Mouse (Mus musculus): ENCODE measurements around the gene Angptl1.

Angptl1 gene

DNA sequence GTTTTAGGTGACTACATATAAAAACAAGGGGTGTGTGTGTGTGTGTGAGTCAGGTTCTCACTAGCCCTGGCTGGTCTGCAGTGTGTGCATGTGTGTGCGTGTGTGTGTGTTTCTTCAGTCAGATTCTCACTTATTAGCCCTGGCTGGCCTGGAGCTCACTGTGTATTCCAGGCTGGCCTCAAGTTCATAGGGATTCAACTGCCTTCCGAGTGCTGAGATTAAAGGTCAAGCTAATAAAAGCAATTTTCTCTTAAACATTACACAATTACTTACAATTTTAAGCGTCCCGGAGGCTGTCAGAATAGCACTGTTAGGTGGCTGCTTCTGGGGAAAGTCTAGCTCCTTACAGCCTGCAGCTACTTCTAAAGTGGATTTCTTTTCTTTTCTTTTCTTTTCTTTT lies at the start of gene Angptl1:
TSS of gene Angptl1 (plus strand) at position 386 of the 400 bp plus-strand sequence.
- no peak for DNase-seq (ENCODE audit: extremely low spot score, low spot score)

DNA sequence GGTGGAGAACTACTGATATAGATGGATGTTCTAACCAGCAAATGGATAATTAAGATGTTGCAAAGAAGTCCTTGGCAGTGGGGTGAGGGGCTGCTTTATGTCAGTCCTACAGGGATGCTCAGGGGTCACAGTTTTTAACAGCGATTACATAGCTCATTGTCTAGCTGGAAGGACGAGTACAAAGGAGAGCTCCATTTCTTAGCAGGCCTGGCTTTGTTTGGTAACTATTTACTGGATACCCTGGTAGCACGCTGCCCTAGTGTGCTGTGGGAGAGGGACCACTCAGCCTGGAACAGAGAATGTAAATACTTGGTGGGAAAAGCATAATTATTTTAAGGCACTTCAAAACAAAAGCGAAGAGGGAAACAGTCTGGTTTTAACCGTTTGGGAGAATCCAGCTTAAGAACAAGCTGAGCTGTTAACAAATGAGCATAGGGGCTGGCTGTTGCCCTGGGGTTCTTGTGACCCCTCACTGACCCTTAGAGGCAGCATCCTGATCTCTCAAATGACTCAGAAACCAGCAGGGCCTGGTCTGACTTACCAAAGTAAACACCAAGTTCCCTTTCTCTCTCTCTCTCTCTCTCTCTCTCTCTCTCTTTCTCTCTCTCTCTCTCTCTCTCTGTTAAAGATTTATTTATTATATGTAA lies 48.4 kb upstream of the Angptl1 start:
- DNase-seq (ENCODE audit: extremely low spot score, low spot score) = peak; percentile 67

DNA sequence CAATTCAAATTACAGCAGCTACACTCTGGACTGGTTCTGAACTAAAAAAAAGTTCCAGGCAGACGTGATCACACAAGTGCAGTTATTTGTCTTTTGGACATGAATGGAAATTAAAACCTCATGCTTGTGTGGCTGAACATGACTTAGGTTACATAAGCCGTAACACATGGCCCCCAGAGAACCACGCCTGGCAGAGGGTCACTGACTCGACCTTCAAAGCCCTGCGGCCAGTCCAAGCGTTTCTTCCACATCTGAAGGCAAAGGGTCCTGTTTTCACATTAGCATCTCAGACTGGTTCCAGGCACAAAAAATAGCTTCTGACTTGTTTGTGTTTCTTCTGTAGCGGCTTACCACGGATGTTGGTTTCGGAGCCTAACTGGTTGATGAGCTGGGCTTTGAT lies 42.1 kb upstream of the Angptl1 start:
- DNase-seq (ENCODE audit: extremely low spot score, low spot score) = no peak

DNA sequence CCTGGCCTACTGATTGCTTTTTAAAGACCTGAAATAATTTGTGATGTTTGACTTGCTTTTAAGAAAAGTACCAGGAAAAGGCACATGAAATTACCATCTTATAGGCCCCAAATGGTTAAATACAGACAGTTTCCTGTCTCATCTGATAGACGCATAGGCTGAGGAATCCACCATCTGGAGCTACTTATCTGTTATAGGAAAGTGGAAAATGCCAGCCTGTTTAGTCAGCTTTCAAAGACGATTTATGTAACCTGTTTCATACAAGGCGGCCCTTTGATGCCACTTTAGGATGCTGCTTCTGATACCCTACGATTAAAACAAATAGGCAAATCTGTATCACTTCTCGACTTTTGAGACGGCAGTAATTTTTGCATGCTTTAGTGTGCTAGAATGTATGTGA lies 37.1 kb upstream of the Angptl1 start:
- no peak for DNase-seq (ENCODE audit: extremely low spot score, low spot score)

DNA sequence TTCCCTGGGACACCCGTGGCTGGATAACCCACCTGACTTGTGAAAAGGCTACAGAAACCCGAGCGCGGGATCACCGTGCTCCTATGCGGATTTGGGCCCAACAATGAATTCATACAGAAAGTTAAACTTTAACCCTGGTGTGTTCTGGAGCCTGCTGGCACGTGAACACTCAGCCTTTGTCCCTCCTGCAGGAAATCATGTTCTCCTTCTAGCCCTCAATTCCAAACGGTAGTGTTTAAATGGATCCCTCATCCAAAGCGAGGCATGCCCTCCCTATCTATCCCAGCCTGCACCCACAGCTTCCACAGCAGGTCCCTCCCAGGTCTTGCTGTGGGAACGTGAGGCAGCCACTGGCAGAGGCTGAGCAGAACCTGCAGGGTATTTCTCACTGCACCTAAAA lies 30.0 kb upstream of the Angptl1 start:
- DNase-seq (ENCODE audit: extremely low spot score, low spot score) = no peak

DNA sequence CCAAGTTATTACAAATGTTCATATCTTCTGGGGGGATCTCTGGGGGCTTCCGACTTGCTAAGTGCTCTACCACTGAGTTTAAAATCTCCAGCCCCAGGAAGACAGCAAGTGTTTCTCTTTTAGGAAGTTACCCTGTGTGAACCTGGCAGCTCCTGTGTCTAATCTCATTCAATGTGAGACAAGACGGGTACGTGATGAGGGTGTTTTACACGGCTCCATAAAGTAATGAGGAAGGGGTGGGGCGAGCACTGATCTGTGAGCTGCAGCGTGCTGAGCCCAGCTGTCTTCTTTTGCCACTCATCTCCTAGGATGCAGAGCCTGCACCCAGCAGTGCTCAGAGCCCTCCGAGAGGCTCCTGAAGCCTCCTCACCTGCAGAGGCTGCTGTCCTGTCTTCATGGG lies 26.4 kb upstream of the Angptl1 start:
- DNase-seq (ENCODE audit: extremely low spot score, low spot score) = no peak

DNA sequence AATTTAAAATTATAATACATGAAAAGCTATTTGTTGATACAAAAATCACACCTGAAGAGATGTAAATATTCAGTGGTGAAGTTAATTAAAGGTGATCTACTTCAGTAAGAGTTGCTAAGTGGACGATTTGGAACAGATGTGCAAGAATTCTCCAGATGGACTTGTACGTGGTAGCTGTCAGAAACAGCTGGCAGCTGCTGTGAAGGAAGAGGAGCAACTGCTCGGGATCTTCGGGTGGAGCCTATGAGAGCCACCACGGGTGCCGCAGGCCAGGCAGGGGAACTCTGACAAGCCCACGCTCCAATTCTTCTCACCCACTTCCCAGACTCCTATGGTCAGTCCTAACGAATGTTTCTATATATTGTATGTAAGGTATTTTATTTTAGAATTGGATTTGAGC lies 25.6 kb upstream of the Angptl1 start:
- DNase-seq (ENCODE audit: extremely low spot score, low spot score) = no peak

DNA sequence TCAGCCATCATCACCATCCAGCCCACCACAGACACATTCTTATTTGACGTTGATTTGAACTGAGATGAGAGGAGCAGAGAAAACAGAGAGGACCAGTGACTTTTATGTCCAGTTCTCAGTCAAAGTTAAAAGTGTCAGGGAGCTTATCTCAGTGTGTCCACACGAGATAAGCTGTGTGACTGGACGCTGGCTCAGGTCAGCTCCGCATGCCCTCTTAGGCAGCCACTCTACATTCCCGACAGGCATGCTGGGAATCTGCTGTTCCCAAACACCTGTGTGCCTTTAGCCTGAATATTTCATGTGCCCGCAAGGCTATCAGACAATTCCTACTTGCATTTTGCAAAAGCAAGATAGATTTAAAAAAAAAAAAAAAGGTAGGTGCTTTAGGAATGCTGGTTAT lies 24.9 kb upstream of the Angptl1 start:
- no peak for DNase-seq (ENCODE audit: extremely low spot score, low spot score)

DNA sequence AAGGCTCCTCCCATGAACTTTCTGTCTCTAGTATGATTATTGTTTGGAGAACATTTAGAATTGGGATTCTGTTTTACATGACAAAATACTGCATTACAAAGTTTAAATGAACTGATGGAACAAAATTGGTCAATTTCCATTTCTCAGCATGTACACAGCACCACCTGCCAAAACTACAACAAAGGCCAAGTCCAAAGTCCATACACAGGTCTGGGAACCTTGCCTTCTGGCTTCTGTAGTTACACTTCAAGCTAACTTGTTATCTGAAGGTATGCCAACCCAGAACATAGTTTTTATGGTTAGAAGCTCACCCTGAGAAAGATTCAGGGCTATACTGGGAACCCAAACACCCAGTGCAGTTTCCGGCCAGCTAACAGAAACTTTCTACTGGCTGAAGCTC lies 19.1 kb upstream of the Angptl1 start:
- DNase-seq (ENCODE audit: extremely low spot score, low spot score) = no peak

DNA sequence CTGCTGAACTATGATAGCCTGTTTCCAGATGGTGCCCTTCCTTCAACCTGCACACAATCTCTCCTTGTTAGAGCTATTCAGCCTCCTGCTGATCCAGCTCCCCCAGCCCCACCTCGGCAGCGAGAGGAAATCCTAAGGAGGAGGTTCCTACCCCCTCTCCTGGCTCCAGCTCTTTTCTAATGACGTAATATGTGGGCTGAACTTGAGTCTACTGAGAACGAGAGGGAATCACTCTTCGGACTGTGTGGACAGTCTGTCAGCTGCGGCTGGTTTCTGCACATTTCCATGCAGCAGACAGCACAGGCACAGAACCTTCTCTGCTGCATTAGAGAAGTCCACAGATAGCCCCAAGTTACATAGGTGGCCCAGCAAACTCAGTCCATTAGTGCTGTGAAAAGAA lies 333 bp downstream of the Angptl1 start:
- peak; percentile 61 for DNase-seq (ENCODE audit: extremely low spot score, low spot score)

DNA sequence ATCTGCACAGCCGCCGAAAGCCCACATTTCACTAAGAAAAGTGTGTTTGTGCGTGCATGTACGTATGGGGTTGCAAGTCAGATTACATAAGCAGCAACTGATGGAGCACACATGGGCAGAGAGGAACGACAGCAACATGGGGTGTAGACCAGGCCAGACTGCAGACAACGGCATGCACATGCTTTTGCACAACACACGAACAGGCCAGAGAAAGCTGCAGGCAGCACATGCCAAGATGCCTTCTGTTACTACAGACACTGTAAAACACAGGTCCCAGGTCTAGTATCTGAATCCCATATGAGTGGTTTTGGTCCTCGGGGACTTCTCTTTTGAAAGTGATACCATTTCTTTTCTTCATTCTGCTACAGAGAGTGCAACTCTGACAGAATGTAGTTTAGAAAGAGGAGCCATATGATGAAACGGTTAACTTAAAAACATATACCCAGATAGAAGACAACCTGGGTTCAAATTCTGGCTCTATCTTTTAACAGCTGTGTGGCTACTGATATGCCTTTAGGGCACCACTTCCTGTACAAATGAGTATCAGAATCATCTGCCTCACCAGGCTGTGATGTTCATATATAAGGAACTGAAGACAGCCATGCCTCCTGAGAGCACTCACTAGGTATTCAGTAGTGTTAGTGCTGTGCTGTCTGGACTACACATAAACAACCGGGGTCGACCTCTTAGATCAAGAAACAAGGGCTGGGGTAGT lies 3.4 kb downstream of the Angptl1 start:
- DNase-seq (ENCODE audit: extremely low spot score, low spot score) = no peak

DNA sequence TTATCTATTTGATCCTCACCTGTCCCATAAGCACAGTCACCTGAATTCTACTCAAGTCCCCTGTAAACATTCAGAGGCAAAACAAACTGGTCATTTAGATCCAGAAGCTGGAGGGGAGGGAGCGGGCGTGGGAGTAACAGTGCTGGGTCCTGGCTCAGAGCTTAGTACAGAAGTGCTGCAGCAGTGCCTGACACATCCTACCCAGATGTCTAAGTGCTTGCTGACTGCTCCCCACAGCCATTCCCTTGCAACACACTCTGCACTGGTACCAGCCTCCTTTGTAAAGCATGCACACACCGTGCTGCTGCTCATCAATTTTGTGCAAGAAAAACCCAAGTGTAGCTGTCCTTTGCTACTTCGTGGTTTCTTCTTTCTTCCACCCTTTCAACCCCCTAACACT lies 8.7 kb downstream of the Angptl1 start:
- no peak for DNase-seq (ENCODE audit: extremely low spot score, low spot score)

DNA sequence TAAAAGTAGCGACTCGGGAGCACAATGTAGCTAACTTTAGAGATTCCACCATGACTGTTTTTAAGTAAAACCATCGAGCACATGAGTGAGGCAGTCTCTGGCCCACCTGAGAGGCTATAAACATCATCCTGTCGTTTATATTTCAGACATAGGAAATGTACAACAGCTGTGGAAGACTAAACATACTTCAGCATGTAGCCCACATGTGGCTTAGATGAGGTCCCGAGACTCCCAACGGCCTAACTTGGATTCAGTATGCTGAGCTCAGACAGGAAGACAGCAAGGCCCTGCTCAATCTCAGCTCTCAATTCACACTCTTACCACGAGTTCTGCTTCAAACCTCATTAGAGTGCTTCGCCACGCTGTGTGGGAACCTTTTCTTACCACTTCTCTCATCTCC lies 14.0 kb downstream of the Angptl1 start:
- DNase-seq (ENCODE audit: extremely low spot score, low spot score) = no peak

DNA sequence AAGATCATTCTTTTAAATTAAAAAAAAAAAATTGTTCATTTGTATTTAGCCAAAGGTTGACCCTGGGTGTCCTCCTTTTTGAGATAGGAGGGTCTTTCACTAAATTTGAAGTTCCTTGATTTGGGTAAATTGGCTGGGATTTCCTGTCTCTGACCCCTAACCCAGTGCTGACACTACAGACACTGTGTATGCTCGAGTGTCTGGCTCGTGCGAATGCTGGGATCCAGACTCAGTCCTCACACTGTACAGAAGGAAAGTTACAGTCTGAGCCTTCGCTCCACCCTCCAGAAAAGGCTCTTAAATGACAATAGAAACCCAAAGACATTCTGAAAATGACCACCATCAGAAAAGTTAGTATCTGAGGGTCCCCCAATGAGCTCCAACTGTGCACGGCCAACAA lies 14.5 kb downstream of the Angptl1 start:
- DNase-seq (ENCODE audit: extremely low spot score, low spot score) = no peak

DNA sequence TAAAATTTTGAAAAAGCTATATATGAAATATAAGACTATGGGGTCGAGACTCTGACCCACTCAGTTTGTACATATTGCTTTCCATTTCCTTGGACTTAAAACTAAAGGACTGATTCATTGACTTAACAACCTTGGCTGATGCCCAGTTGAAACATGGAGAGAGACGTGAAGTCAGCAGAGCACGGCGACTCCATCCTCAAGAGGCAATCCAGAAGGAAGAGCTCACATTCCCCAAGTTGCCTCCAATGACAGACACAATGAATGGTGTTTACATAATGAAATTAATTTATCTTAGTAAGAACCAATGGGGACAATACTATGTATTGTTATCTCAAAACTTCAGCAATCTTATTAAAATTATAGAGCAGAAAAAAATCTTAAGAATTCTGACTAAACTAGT lies 16.2 kb downstream of the Angptl1 start:
- no peak for DNase-seq (ENCODE audit: extremely low spot score, low spot score)

DNA sequence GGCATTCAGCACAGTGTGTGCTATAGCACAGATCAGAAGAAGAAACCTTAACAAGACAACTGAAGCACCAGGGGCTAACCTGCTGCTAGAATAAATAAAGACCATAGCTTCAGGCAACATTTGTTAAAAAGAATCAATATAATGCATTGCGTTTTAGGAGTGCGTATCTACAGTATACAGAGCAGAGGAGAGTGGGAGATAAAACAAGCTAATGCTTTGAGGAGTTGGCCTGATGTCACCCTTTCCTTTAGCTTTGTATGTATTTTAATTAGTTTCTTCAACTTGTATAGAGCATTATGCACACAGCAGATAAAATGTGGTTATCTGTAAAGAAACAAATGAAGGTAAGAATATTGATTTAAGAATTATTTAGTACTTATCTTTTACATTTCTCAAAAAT lies 18.3 kb downstream of the Angptl1 start:
- no peak for DNase-seq (ENCODE audit: extremely low spot score, low spot score)

DNA sequence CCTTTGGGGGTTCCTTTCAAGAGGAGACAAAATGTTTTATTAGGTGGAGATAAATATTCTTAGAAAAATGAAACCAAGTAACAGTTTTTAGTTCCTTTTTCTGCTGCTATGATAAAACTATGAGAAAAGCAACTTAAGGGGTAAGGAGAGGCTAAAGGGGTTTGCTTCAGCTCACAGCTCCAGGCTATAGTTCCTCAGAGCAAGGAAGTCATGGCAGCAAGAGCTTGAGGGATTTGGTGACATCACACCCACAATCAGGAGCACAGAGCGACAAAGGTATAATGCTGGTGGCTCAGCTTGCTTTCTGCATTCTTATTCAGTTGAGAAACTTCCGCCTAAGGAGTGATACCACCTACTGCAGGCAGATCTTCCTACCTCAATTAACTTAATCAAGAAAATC lies 20.8 kb downstream of the Angptl1 start:
- no peak for DNase-seq (ENCODE audit: extremely low spot score, low spot score)

DNA sequence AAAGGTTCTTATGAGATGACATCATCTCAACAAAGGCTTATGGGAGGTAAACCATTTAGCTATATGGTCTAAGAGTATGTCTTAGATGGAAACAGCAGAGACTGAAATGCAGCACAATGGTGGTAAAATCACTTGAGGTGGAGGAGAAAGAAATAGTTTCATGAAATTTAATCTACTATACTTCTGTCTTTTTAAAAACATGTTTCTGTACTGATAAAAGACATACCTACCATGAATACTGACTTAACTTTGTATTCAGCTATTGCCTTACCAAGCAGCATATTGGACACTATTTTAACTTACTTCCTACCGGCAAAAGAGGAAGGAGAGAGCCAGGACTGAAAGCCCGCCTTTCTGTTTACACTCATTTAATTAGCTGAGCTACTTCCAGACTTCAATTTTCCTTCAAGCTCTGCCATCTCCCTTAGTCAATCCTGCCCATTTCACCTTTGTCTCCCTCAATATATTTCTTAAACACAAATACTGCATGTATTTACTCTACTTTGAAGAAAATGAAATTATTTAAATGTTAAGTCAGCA lies 21.4 kb downstream of the Angptl1 start:
- DNase-seq (ENCODE audit: extremely low spot score, low spot score) = no peak

DNA sequence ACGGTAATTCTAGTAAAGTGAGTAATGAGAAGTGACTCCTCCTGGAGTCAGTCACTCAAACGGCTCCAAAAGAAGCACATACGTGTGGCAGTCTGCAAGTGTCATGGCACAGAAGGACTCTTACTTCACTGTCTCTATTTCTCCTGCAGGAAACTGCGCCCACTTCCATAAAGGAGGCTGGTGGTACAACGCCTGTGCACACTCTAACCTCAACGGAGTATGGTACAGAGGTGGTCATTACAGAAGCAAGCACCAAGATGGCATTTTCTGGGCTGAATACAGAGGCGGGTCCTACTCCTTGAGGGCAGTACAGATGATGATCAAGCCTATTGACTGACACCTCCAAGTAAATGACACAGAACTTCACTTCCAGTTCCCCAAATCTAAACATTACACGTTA lies 21.9 kb downstream of the Angptl1 start:
- DNase-seq (ENCODE audit: extremely low spot score, low spot score) = no peak

DNA sequence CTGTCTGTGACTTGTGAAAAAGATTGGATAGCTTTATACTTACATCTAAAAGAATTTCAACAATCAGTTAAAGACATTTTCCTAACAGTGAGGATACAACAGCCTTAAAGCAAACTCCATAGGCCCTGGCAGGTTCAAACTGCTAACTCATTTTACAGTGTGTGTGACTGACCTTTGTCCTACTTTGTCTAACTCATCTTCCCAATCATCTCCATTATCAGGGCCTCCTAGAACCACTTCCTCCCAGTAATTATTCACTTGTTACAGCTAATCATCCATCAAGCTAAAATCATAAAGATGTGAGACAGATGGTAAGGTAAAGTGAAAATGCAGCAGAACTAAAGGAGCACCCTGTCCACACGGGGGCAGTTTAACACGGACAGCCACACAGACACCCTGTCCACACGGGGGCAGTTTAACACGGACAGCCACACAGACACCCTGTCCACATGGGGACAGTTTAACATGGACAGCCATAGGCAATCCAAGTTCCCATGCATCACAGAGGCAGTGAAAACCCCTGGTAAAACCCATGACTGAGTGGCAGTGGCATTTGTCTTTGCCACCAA lies 23.2 kb downstream of the Angptl1 start:
- no peak for DNase-seq (ENCODE audit: extremely low spot score, low spot score)

DNA sequence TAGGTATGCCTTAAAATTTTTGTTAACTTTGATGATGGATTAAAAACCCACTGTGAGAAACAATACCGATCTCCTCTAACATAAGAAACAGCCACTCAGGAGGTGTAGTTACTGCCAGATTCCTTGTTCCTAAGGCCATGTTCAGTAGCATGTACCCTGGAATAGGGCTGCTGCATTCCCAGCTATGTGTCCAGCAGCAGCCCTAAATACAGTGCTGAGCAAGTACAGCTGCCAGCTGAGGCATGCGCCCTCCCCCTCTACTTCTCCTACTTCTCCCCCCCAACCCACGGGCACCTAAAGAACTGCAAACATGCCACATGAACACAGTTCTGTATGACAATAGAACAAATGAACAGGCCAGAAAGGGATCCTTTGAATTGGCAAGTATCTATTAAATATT lies 25.4 kb downstream of the Angptl1 start:
- no peak for DNase-seq (ENCODE audit: extremely low spot score, low spot score)

DNA sequence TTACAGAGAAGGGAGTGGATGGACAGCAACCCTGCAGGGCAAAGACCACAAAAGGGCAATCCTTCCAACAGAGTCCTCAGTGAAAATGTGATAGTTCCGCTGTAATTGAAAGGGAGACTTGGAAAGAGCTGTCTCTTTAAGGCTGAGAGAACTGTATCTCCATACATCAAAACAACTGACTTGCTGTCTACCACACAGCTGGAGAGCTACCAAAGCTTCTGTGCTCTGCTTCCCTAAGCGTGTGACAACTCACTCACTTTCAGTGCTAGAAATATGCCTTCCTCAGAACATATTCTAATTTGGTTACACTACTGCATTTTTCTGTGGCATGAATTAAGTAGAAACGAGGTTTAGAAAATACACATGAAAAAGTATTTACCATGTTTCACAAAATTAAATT lies 25.9 kb downstream of the Angptl1 start:
- no peak for DNase-seq (ENCODE audit: extremely low spot score, low spot score)

DNA sequence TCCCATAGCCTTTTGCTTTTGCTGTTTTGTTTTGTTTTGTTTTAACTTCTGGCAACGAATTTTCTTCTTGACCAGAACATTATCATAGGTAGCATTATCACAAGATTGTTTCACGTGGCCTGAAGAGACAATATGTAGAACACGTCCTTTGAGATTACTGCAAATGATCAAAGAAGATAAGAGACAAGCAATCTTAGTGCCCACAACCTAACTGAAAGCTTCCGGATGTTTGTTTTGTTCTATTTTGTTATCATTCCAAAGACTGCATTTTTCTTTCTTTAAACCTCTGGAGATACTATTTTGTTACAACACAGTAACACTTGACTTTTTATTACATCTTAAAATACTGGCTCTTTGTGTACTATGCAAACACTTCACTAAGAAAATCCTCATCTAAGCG lies 31.7 kb downstream of the Angptl1 start:
- DNase-seq (ENCODE audit: extremely low spot score, low spot score) = no peak

All from neural tube, embryonic 10.5 days (tissue).